Mouse (Mus musculus) frontal cortex, postnatal 10 days (tissue): ENCODE data around the gene Gm3298.
"Not testable (repeated sequence)": the region's sequence is repeated elsewhere in the genome, so short reads cannot be mapped to it uniquely, and the experiment has no call there.

Source experiments
- DNase-seq, 2 experiments: peaks; one replicate each; pipeline ENCODE4 v3.0.0; 2022; ENCODE audit warnings: low spot score in 2 of 2, mixed read lengths in 1 of 2

Gm3298 gene

GRCm38 (mm10) chr14:5015591-5015990 lies at the start of gene Gm3298:
Gm3298 (plus strand) TSS chr14:5015891.
- DNase-seq, result not testable (repeated sequence)

- DNase-seq, result not testable (repeated sequence)
Observed at GRCm38 (mm10) chr14:4983635-4984034, 32.1 kb upstream of the Gm3298 start, which contains the start of gene Gm8297. Gm8297 (plus strand) TSS chr14:4983935.

- DNase-seq, result not testable (repeated sequence)
Observed at GRCm38 (mm10) chr14:5050329-5050728, 34.6 kb downstream of the Gm3298 start, which contains the start of gene 4930555G01Rik. 4930555G01Rik (plus strand) TSS chr14:5050629.
